Mouse (Mus musculus): ENCODE data around the gene Tmtc2. TPM values are rescaled to one million over a fixed set of nuclear protein-coding genes. Genes with fewer than 3 reads are reported as not detected.

The Tmtc2 gene
- polyA plus RNA-seq, 1 experiment: 0.01 TPM

GRCm38 (mm10) chr10:105222904-105223303 is 351.3 kb downstream of the Tmtc2 start:
- Histone ChIP-seq H3K36me3 (ENCODE audit: control insufficient read depth) (no peaks in the 10 kb centered on the region), H3K9me3 (ENCODE audit: control insufficient read depth, low read length) (no peaks in the 10 kb centered on the region), H3K27me3 (ENCODE audit: control insufficient read depth) (no peaks in the 10 kb centered on the region), H3K4me1 (ENCODE audit: control insufficient read depth) (peaks cover 3% of the 10 kb centered on the region), H3K4me3 (replicated peaks) (no peak overlapping the region)
- no peak for TF ChIP-seq TAL1 (IDR thresholded peaks at IDR 0.05; ENCODE audit: low read length)
- no peak for TF ChIP-seq GATA1 (IDR thresholded peaks at IDR 0.05; ENCODE audit: low read length)

GRCm38 (mm10) chr10:105201491-105201890 is 372.8 kb downstream of the Tmtc2 start:
- H3K4me1 ChIP-seq (ENCODE audit: control insufficient read depth): no peaks in the 10 kb centered on the region
- no peak for TF ChIP-seq GATA1 (IDR thresholded peaks at IDR 0.05; ENCODE audit: low read length)
- TF ChIP-seq TAL1 (IDR thresholded peaks at IDR 0.05; ENCODE audit: low read length): no peak
- H3K36me3 ChIP-seq (ENCODE audit: control insufficient read depth): no peaks in the 10 kb centered on the region
- H3K9me3 ChIP-seq (ENCODE audit: control insufficient read depth, low read length): no peaks in the 10 kb centered on the region
- no peak overlapping the region for H3K4me3 ChIP-seq (replicated peaks)
- no peaks in the 10 kb centered on the region for H3K27me3 ChIP-seq (ENCODE audit: control insufficient read depth)

DNA sequence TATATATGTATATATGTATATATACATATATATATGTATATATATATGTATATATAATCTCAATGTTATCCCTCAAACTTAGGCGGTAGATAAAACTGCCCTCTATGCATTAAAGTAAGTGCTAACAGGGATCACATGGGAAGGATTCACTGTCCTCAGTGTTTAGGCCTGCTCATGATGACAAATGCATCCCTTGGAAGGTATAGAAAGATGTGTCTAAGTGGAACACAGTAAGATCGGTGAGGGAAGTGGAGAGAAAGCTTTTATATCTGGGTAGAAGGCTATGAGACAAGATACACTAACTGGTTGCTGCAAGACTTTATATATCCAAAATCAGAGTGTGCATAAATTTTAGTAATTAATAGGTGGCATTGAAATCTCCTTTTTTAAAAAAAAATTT is 373.6 kb downstream of the Tmtc2 start:
- no peak overlapping the region for H3K4me3 ChIP-seq (replicated peaks)
- no peaks in the 10 kb centered on the region for H3K36me3 ChIP-seq (ENCODE audit: control insufficient read depth)
- H3K4me1 ChIP-seq (ENCODE audit: control insufficient read depth): no peaks in the 10 kb centered on the region
- TF ChIP-seq GATA1 (IDR thresholded peaks at IDR 0.05; ENCODE audit: low read length) (no peak), TAL1 (IDR thresholded peaks at IDR 0.05; ENCODE audit: low read length) (no peak)
- no peaks in the 10 kb centered on the region for H3K27me3 ChIP-seq (ENCODE audit: control insufficient read depth)
- H3K9me3 ChIP-seq (ENCODE audit: control insufficient read depth, low read length): no peaks in the 10 kb centered on the region

- no peak overlapping the region for H3K4me3 ChIP-seq (replicated peaks)
- H3K36me3 ChIP-seq (ENCODE audit: control insufficient read depth): no peaks in the 10 kb centered on the region
- no peaks in the 10 kb centered on the region for H3K4me1 ChIP-seq (ENCODE audit: control insufficient read depth)
- TF ChIP-seq GATA1 (IDR thresholded peaks at IDR 0.05; ENCODE audit: low read length) (no peak), TAL1 (IDR thresholded peaks at IDR 0.05; ENCODE audit: low read length) (no peak)
- H3K9me3 ChIP-seq (ENCODE audit: control insufficient read depth, low read length): no peaks in the 10 kb centered on the region
- no peaks in the 10 kb centered on the region for H3K27me3 ChIP-seq (ENCODE audit: control insufficient read depth)
These were observed 374.2 kb downstream of the Tmtc2 start for GRCm38 (mm10) chr10:105200092-105200491.

- H3K27me3 ChIP-seq (ENCODE audit: control insufficient read depth): no peaks in the 10 kb centered on the region
- no peak for TF ChIP-seq GATA1 (IDR thresholded peaks at IDR 0.05; ENCODE audit: low read length)
- no peak for TF ChIP-seq TAL1 (IDR thresholded peaks at IDR 0.05; ENCODE audit: low read length)
- no peaks in the 10 kb centered on the region for H3K4me1 ChIP-seq (ENCODE audit: control insufficient read depth)
- H3K4me3 ChIP-seq (replicated peaks): no peak overlapping the region
- no peaks in the 10 kb centered on the region for H3K9me3 ChIP-seq (ENCODE audit: control insufficient read depth, low read length)
- no peaks in the 10 kb centered on the region for H3K36me3 ChIP-seq (ENCODE audit: control insufficient read depth)
These were observed 374.7 kb downstream of the Tmtc2 start for GRCm38 (mm10) chr10:105199515-105199914.

GRCm38 (mm10) chr10:105195377-105195776 is 378.9 kb downstream of the Tmtc2 start:
- Histone ChIP-seq H3K36me3 (ENCODE audit: control insufficient read depth) (no peaks in the 10 kb centered on the region), H3K27me3 (ENCODE audit: control insufficient read depth) (no peaks in the 10 kb centered on the region), H3K4me3 (replicated peaks) (no peak overlapping the region), H3K9me3 (ENCODE audit: control insufficient read depth, low read length) (no peaks in the 10 kb centered on the region), H3K4me1 (ENCODE audit: control insufficient read depth) (no peaks in the 10 kb centered on the region)
- TF ChIP-seq TAL1 (IDR thresholded peaks at IDR 0.05; ENCODE audit: low read length): no peak
- TF ChIP-seq GATA1 (IDR thresholded peaks at IDR 0.05; ENCODE audit: low read length): no peak

DNA sequence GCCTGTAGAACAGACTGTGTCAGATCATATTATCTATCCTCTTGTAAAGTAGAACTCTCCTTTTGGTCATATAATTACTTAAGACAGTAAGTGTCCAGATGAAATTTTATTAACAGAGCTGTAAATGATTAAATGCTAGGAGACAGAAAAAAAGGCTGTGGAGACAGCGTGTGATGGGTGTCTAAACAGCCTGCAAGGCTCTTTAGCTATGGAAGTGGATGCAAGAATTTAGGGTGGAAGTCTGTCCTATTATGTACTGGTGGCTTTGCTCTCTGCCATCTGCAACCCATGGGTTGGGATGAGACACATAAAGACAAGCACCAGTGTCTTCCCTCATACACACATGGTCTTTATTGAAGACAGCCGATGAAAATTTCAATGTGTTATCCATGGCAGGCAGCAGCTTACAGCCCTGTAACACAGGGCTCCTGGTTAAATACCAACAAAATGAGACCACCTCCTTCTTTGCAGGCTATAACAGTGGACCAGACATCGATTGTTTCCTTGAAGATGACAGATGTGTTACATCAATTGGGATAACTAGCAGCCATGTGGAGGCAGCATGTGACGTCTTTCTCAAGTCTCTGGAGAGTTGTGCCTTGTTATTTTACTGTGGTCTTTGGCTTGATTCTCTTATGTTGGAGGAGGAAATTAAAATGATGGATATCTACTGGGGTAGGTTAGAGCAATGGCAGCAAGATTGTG is 380.3 kb downstream of the Tmtc2 start:
- H3K27me3 ChIP-seq (ENCODE audit: control insufficient read depth): no peaks in the 10 kb centered on the region
- H3K36me3 ChIP-seq (ENCODE audit: control insufficient read depth): no peaks in the 10 kb centered on the region
- H3K4me1 ChIP-seq (ENCODE audit: control insufficient read depth): no peaks in the 10 kb centered on the region
- H3K9me3 ChIP-seq (ENCODE audit: control insufficient read depth, low read length): no peaks in the 10 kb centered on the region
- no peak overlapping the region for H3K4me3 ChIP-seq (replicated peaks)
- no peak for TF ChIP-seq GATA1 (IDR thresholded peaks at IDR 0.05; ENCODE audit: low read length)
- no peak for TF ChIP-seq TAL1 (IDR thresholded peaks at IDR 0.05; ENCODE audit: low read length)

DNA sequence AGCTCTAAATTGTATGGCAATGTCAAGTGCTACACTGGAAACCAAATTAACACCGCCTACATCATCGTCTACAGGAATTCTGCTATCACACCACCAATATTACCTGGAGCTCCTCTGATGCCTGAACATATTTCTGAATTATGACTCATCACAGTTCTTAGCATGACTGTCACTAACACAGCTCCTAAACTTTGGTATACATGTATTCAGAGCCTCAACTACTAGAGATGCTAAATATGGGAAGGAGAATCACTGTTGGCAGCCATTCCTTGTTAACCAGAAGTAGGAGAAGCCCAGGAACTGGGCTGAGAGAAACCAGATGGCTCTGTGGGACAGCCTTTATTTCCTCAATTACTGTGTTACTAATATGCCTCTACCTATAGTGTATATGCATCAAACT is 382.2 kb downstream of the Tmtc2 start:
- H3K4me3 ChIP-seq (replicated peaks): no peak overlapping the region
- H3K36me3 ChIP-seq (ENCODE audit: control insufficient read depth): no peaks in the 10 kb centered on the region
- no peaks in the 10 kb centered on the region for H3K4me1 ChIP-seq (ENCODE audit: control insufficient read depth)
- no peaks in the 10 kb centered on the region for H3K9me3 ChIP-seq (ENCODE audit: control insufficient read depth, low read length)
- no peak for TF ChIP-seq GATA1 (IDR thresholded peaks at IDR 0.05; ENCODE audit: low read length)
- no peak for TF ChIP-seq TAL1 (IDR thresholded peaks at IDR 0.05; ENCODE audit: low read length)
- H3K27me3 ChIP-seq (ENCODE audit: control insufficient read depth): no peaks in the 10 kb centered on the region

DNA sequence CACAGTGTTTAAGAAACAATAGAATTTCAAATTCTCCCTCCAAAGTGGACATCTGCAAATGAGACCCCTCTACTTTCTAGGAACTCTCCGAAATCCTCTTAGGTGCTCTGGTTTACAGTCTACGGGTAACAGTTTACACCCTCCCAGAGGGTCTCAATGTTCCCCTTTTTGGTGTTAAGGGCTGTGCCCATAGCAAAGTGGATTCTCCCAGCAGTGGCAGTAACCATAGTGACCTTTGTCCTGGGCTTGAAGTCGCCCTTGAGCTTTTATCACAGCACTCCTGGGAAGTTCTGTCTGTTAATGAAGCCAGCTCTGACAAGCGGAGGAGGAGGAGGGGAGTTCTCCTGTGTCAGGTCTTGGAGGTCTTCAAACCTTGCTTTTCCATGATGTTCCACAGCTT is 384.5 kb downstream of the Tmtc2 start:
- no peaks in the 10 kb centered on the region for H3K27me3 ChIP-seq (ENCODE audit: control insufficient read depth)
- no peaks in the 10 kb centered on the region for H3K4me1 ChIP-seq (ENCODE audit: control insufficient read depth)
- H3K9me3 ChIP-seq (ENCODE audit: control insufficient read depth, low read length): no peaks in the 10 kb centered on the region
- H3K4me3 ChIP-seq (replicated peaks): no peak overlapping the region
- no peaks in the 10 kb centered on the region for H3K36me3 ChIP-seq (ENCODE audit: control insufficient read depth)
- TF ChIP-seq TAL1 (IDR thresholded peaks at IDR 0.05; ENCODE audit: low read length) (no peak), GATA1 (IDR thresholded peaks at IDR 0.05; ENCODE audit: low read length) (no peak)

GRCm38 (mm10) chr10:105186636-105187035 is 387.6 kb downstream of the Tmtc2 start:
- Histone ChIP-seq H3K9me3 (ENCODE audit: control insufficient read depth, low read length) (no peaks in the 10 kb centered on the region), H3K36me3 (ENCODE audit: control insufficient read depth) (no peaks in the 10 kb centered on the region), H3K27me3 (ENCODE audit: control insufficient read depth) (no peaks in the 10 kb centered on the region), H3K4me1 (ENCODE audit: control insufficient read depth) (no peaks in the 10 kb centered on the region), H3K4me3 (replicated peaks) (no peak overlapping the region)
- TF ChIP-seq TAL1 (IDR thresholded peaks at IDR 0.05; ENCODE audit: low read length) (no peak), GATA1 (IDR thresholded peaks at IDR 0.05; ENCODE audit: low read length) (no peak)
